In genomic region chr11:57004611-57005010, GRCm38 (mm10) we compare ENCODE assay signal across 23 mouse cellular contexts. TPM values are rescaled to one million over a fixed set of nuclear protein-coding genes. Genes with fewer than 3 reads are reported as not detected.
DNase-seq lines count a peak whose midpoint lies in the region; ATAC-seq lines count a peak whose summit lies in the region.
"Had no signal": no experiment of that assay in that cellular context is flagged by ENCODE, and none has a peak within 500 bp of the region (broad histone marks: within the 10 kb centered on the region; RNA-seq: fewer than 3 reads in every experiment).

No protein-coding gene starts in this region.

- no peaks in the 10 kb centered on the region for H3K36me3 ChIP-seq in heart, embryonic 13.5 days
- no peaks in the 10 kb centered on the region for H3K36me3 ChIP-seq in heart, embryonic 10.5 days
- H3K36me3 ChIP-seq in lung, embryonic 16.5 days (ENCODE audit: control insufficient read depth, insufficient read depth, low read length) = no peaks in the 10 kb centered on the region
- no peaks in the 10 kb centered on the region for H3K36me3 ChIP-seq in embryonic facial prominence, embryonic 10.5 days (replicated peaks)
- no peaks in the 10 kb centered on the region for H3K36me3 ChIP-seq in embryonic facial prominence, embryonic 14.5 days (ENCODE audit: control insufficient read depth, insufficient read depth, low read length)
- H3K36me3 ChIP-seq: embryonic facial prominence, embryonic 13.5 days; hindbrain, embryonic 10.5 days; intestine, embryonic 15.5 days had no signal

- H3K9ac ChIP-seq in heart, embryonic 13.5 days = no peak overlapping the region
- H3K9ac ChIP-seq in lung, embryonic 16.5 days (ENCODE audit: low read length) = no peak overlapping the region
- no peak overlapping the region for H3K9ac ChIP-seq in embryonic facial prominence, embryonic 14.5 days (ENCODE audit: low read depth, low read length)
- H3K9ac ChIP-seq: embryonic facial prominence, embryonic 13.5 days; forebrain, embryonic 13.5 days; forebrain, postnatal 0 days; hindbrain, embryonic 14.5 days; intestine, embryonic 15.5 days had no signal

- H3K4me3 ChIP-seq in heart, embryonic 13.5 days = no peak overlapping the region
- no peak overlapping the region for H3K4me3 ChIP-seq in heart, embryonic 10.5 days
- no peak overlapping the region for H3K4me3 ChIP-seq in lung, embryonic 16.5 days (ENCODE audit: low read length)
- H3K4me3 ChIP-seq in embryonic facial prominence, embryonic 10.5 days = no peak overlapping the region
- H3K4me3 ChIP-seq in embryonic facial prominence, embryonic 14.5 days (ENCODE audit: low read depth, low read length) = no peak overlapping the region
- H3K4me3 ChIP-seq: embryonic facial prominence, embryonic 13.5 days; forebrain, embryonic 13.5 days; gastrocnemius, adult 2 months; hindbrain, embryonic 10.5 days; intestine, embryonic 15.5 days had no signal

- 49% methylated on average over 3 of the region's 3 CpGs for WGBS in heart, embryonic 13.5 days
- 38% methylated on average over 3 of the region's 3 CpGs for WGBS in heart, embryonic 10.5 days
- 28% methylated on average over 3 of the region's 3 CpGs for WGBS in lung, embryonic 16.5 days
- WGBS in embryonic facial prominence, embryonic 10.5 days = 22% methylated on average over 3 of the region's 3 CpGs
- 31% methylated on average over 3 of the region's 3 CpGs for WGBS in embryonic facial prominence, embryonic 14.5 days

- H3K27ac ChIP-seq in heart, embryonic 13.5 days (replicated peaks) = peak overlapping the region; percentile 50; the same call in 1 of the 2 replicates
- no peak overlapping the region for H3K27ac ChIP-seq in heart, embryonic 10.5 days
- H3K27ac ChIP-seq in lung, embryonic 16.5 days (ENCODE audit: low read length) = no peak overlapping the region
- H3K27ac ChIP-seq in embryonic facial prominence, embryonic 10.5 days (replicated peaks) = peak overlapping the region; percentile 69
- H3K27ac ChIP-seq in embryonic facial prominence, embryonic 14.5 days (replicated peaks; ENCODE audit: low read depth, low read length) = no peak overlapping the region
- H3K27ac ChIP-seq: embryonic facial prominence, embryonic 13.5 days; forebrain, embryonic 13.5 days; gastrocnemius, adult 2 months; hindbrain, embryonic 10.5 days; hindbrain, embryonic 14.5 days; intestine, embryonic 15.5 days had no signal

- no peak for ATAC-seq in heart, embryonic 13.5 days (ENCODE audit: extremely low read depth, insufficient number of reproducible peaks, low FRiP score, low TSS enrichment)
- 0 out of 2 replicates have a peak, but pooled peaks have one; percentile 10 for ATAC-seq in lung, embryonic 16.5 days (ENCODE audit: low read depth)
- no peak for ATAC-seq in embryonic facial prominence, embryonic 14.5 days (ENCODE audit: low read depth)
- ATAC-seq: intestine, embryonic 15.5 days had no signal

- no peaks in the 10 kb centered on the region for H3K9me3 ChIP-seq in heart, embryonic 13.5 days
- H3K9me3 ChIP-seq in heart, embryonic 10.5 days = no peaks in the 10 kb centered on the region
- H3K9me3 ChIP-seq in lung, embryonic 16.5 days (ENCODE audit: control insufficient read depth, low read length) = no peaks in the 10 kb centered on the region
- no peaks in the 10 kb centered on the region for H3K9me3 ChIP-seq in embryonic facial prominence, embryonic 10.5 days
- H3K9me3 ChIP-seq in embryonic facial prominence, embryonic 14.5 days (ENCODE audit: control insufficient read depth, low read length) = no peaks in the 10 kb centered on the region
- H3K9me3 ChIP-seq: embryonic facial prominence, embryonic 13.5 days; forebrain, embryonic 13.5 days; hindbrain, embryonic 10.5 days; intestine, embryonic 15.5 days had no signal

- H3K4me2 ChIP-seq in heart, embryonic 13.5 days = no peak overlapping the region
- H3K4me2 ChIP-seq in lung, embryonic 16.5 days (ENCODE audit: low read depth, low read length) = no peak overlapping the region
- H3K4me2 ChIP-seq in embryonic facial prominence, embryonic 14.5 days (ENCODE audit: low read depth, low read length) = no peak overlapping the region
- H3K4me2 ChIP-seq: embryonic facial prominence, embryonic 13.5 days; forebrain, embryonic 13.5 days; hindbrain, embryonic 14.5 days; intestine, embryonic 15.5 days had no signal

- peaks cover 51% of the 10 kb centered on the region for H3K4me1 ChIP-seq in heart, embryonic 13.5 days
- peaks cover 21% of the 10 kb centered on the region; the same call in 1 of the 2 replicates for H3K4me1 ChIP-seq in heart, embryonic 10.5 days
- peaks cover 3% of the 10 kb centered on the region; the same call in 1 of the 2 replicates for H3K4me1 ChIP-seq in lung, embryonic 16.5 days (replicated peaks; ENCODE audit: control insufficient read depth, insufficient read depth, low read length)
- peaks cover 20% of the 10 kb centered on the region for H3K4me1 ChIP-seq in embryonic facial prominence, embryonic 10.5 days
- H3K4me1 ChIP-seq in embryonic facial prominence, embryonic 14.5 days (ENCODE audit: control insufficient read depth, insufficient read depth, low read length) = 0 out of 2 replicates have a peak, but pooled peaks cover 2% of the 10 kb centered on the region
- H3K4me1 ChIP-seq: forebrain, embryonic 13.5 days; intestine, embryonic 15.5 days had no signal

- intact Hi-C loops in left cerebral cortex, postnatal 10 days (cut with DNase I) = no loop called here

- DNase-seq in heart, embryonic 10.5 days (ENCODE audit: low spot score) = no peak
- DNase-seq in lung, postnatal 14 days = no peak
- DNase-seq in embryonic facial prominence, embryonic 10.5 days (ENCODE audit: low spot score) = peak; percentile 59
- DNase-seq in embryonic facial prominence, embryonic 14.5 days (ENCODE audit: low spot score) = peak; percentile 30
- no peak for DNase-seq in left cerebral cortex, postnatal 10 days (ENCODE audit: extremely low spot score in 1 of 2, low spot score in 2 of 2)
- no peak for DNase-seq in testis, postnatal 14 days (ENCODE audit: low spot score)
- DNase-seq: adrenal gland, adult 2 months; adrenal gland, postnatal 25 days; cerebellum, adult 2 months; cerebellum, postnatal 10 days; gastrocnemius, adult 2 months; gastrocnemius, postnatal 25 days; heart, postnatal 14 days had no signal

- no peaks in the 10 kb centered on the region for H3K27me3 ChIP-seq in heart, embryonic 13.5 days (replicated peaks)
- peaks cover 8% of the 10 kb centered on the region; the same call in 1 of the 2 replicates for H3K27me3 ChIP-seq in heart, embryonic 10.5 days (ENCODE audit: insufficient read depth, poor library complexity, severe bottlenecking)
- H3K27me3 ChIP-seq in lung, embryonic 16.5 days (ENCODE audit: control insufficient read depth, insufficient read depth, low read depth, low read length) = no peaks in the 10 kb centered on the region
- 0 out of 2 replicates have a peak, but pooled peaks cover 6% of the 10 kb centered on the region for H3K27me3 ChIP-seq in embryonic facial prominence, embryonic 10.5 days (replicated peaks; ENCODE audit: low read depth, poor library complexity, severe bottlenecking)
- 0 out of 2 replicates have a peak, but pooled peaks cover 4% of the 10 kb centered on the region for H3K27me3 ChIP-seq in embryonic facial prominence, embryonic 14.5 days (replicated peaks; ENCODE audit: control insufficient read depth, insufficient read depth, low read length)
- H3K27me3 ChIP-seq: CH12.LX; forebrain, embryonic 13.5 days; intestine, embryonic 15.5 days had no signal

RNA-seq across cellular contexts. Expression of gene Gria1, which starts 6.6 kb away (rescaled TPM):
- 3.3 and 3.9 TPM in 2 replicates for polyA plus RNA-seq in heart, embryonic 13.5 days (2015; fragmentation: Nextera tagmentation; extraction: Ambion mirVana)
- polyA plus RNA-seq in heart, embryonic 10.5 days (2016; fragmentation: Nextera tagmentation; extraction: Ambion mirVana) = 0.58 and 0.64 TPM in 2 replicates
- 0.89 and 1.6 TPM in 2 replicates for polyA plus RNA-seq in lung, embryonic 16.5 days (2015; fragmentation: Nextera tagmentation; extraction: Ambion mirVana)
- polyA plus RNA-seq in embryonic facial prominence, embryonic 10.5 days (2016; fragmentation: Nextera tagmentation; extraction: Ambion mirVana) = 1.1 and 1.3 TPM in 2 replicates
- polyA plus RNA-seq in embryonic facial prominence, embryonic 14.5 days (2014; fragmentation: Nextera tagmentation; extraction: Ambion mirVana) = 2.5 and 3.7 TPM in 2 replicates
- 100 to 1,000 TPM; 219 to 226 TPM for total RNA-seq in left cerebral cortex, postnatal 10 days (2021)
- total RNA-seq: granulocyte monocyte progenitor cell, adult 5-6 weeks had no signal

Comparison
In these comparisons a context has a peak if more than half of its experiments do, and no peak if none do; other contexts are left out.
1. H3K27ac ChIP-seq: peak in heart, embryonic 13.5 days (single experiment) and embryonic facial prominence, embryonic 10.5 days (single experiment); none in heart, embryonic 10.5 days (single experiment), lung, embryonic 16.5 days (single experiment) and embryonic facial prominence, embryonic 14.5 days (single experiment).
2. DNase-seq: peak in embryonic facial prominence, embryonic 10.5 days (single experiment) and embryonic facial prominence, embryonic 14.5 days (single experiment); none in heart, embryonic 10.5 days (single experiment), lung, postnatal 14 days (single experiment), left cerebral cortex, postnatal 10 days (0 of 2) and testis, postnatal 14 days (single experiment).